Comparison of ENCODE assay signal across 30 mouse cellular contexts in genomic region chr3:135200409-135201303, GRCm38 (mm10). TPM values are rescaled to one million over a fixed set of nuclear protein-coding genes. Genes with fewer than 3 reads are reported as not detected.
DNase-seq lines count a peak whose midpoint lies in the region; ATAC-seq and TF ChIP-seq lines count a peak whose summit lies in the region.
"Had no signal": no experiment of that assay in that cellular context is flagged by ENCODE, and none has a peak within 500 bp of the region (broad histone marks: within the 10 kb centered on the region; RNA-seq: fewer than 3 reads in every experiment).

No protein-coding gene starts in this region.

- 34% methylated on average over 17 of the region's 17 CpGs for WGBS in spleen, adult 2 months
- 83% methylated on average over 17 of the region's 17 CpGs for WGBS in forebrain, embryonic 14.5 days
- WGBS in forebrain, embryonic 12.5 days, result 89% methylated on average over 17 of the region's 17 CpGs

- peak; percentile 64 to 72 for ATAC-seq in hematopoietic stem cell, adult 5-6 weeks (replicated peaks in 1 of 2; ENCODE audit: insufficient read depth in 1 of 2, low FRiP score in 2 of 2, low TSS enrichment in 1 of 2, low read depth in 1 of 2, poor library complexity in 2 of 2, severe bottlenecking in 2 of 2)
- peak; percentile 65 for ATAC-seq in megakaryocyte progenitor cell, adult 5-6 weeks (replicated peaks; ENCODE audit: poor library complexity)
- ATAC-seq in forebrain, embryonic 14.5 days, result no peak
- no peak for ATAC-seq in forebrain, embryonic 12.5 days (ENCODE audit: low FRiP score)
- ATAC-seq: forebrain, embryonic 16.5 days; intestine, postnatal 0 days had no signal

- H3K9me3 ChIP-seq in forebrain, embryonic 14.5 days (replicated peaks; ENCODE audit: control insufficient read depth, low read length), result no peaks in the 10 kb centered on the region
- H3K9me3 ChIP-seq in forebrain, embryonic 12.5 days, result no peaks in the 10 kb centered on the region
- H3K9me3 ChIP-seq: G1E; hindbrain, embryonic 15.5 days; kidney, embryonic 15.5 days; limb, embryonic 15.5 days; lung, embryonic 15.5 days; neural tube, embryonic 13.5 days had no signal

- no peak for TF ChIP-seq POLR2A in spleen, adult 2 months (IDR thresholded peaks at IDR 0.05; ENCODE audit: low read depth, low read length)

- TF ChIP-seq CTCF in spleen, adult 2 months (IDR thresholded peaks at IDR 0.05; ENCODE audit: extremely low read depth, insufficient read depth, insufficient read length, insufficient replicate concordance), result no peak

- DNase-seq in spleen, adult 2 months (ENCODE audit: low read depth in 1 of 2, low spot score in 2 of 2), result no peak
- no peak for DNase-seq in spleen, postnatal 10 days (ENCODE audit: low spot score in 2 of 2)
- peak; percentile 31 for DNase-seq in splenic B cell, adult 2 months (ENCODE audit: low read depth, low spot score)
- DNase-seq in forebrain, embryonic 14.5 days (ENCODE audit: low spot score), result no peak
- no peak for DNase-seq in cerebellum, postnatal 10 days
- DNase-seq: adrenal gland, adult 8-10 months; cerebellum, adult 11-12 months; cerebellum, postnatal 25 days; gastrocnemius, postnatal 25 days; heart, postnatal 4 days; kidney, postnatal 36 days; layer of hippocampus, postnatal 36 days; left cerebral cortex, postnatal 4 days; lung, postnatal 36 days; midbrain, embryonic 14.5 days; right cerebral cortex, adult 18-20 months; right cerebral cortex, postnatal 4 days; thymus, postnatal 25 days had no signal

- peak overlapping the region; percentile 39 for H3K4me3 ChIP-seq in spleen, adult 2 months (ENCODE audit: extremely low read depth, insufficient read depth, insufficient read length)
- no peak overlapping the region for H3K4me3 ChIP-seq in forebrain, embryonic 14.5 days (ENCODE audit: low read depth, low read length)
- H3K4me3 ChIP-seq in forebrain, embryonic 12.5 days (replicated peaks), result no peak overlapping the region
- H3K4me3 ChIP-seq: hindbrain, embryonic 15.5 days; kidney, embryonic 15.5 days; limb, embryonic 15.5 days; lung, embryonic 15.5 days; neural tube, embryonic 13.5 days had no signal

- no peak overlapping the region for H3K27ac ChIP-seq in spleen, adult 2 months (ENCODE audit: insufficient read depth, low read length)
- no peak overlapping the region for H3K27ac ChIP-seq in forebrain, embryonic 14.5 days (ENCODE audit: low read depth, low read length)
- H3K27ac ChIP-seq in forebrain, embryonic 12.5 days, result no peak overlapping the region
- H3K27ac ChIP-seq: hindbrain, embryonic 15.5 days; kidney, embryonic 15.5 days; limb, embryonic 15.5 days; liver, embryonic 14.5 days; lung, embryonic 15.5 days; neural tube, embryonic 13.5 days had no signal

- H3K9ac ChIP-seq in forebrain, embryonic 14.5 days (ENCODE audit: low read length), result no peak overlapping the region
- H3K9ac ChIP-seq in forebrain, embryonic 12.5 days, result no peak overlapping the region
- H3K9ac ChIP-seq: hindbrain, embryonic 15.5 days; kidney, embryonic 15.5 days; limb, embryonic 15.5 days; liver, embryonic 14.5 days; lung, embryonic 15.5 days; neural tube, embryonic 13.5 days had no signal

- H3K4me1 ChIP-seq in spleen, adult 2 months (ENCODE audit: control insufficient read depth, insufficient read depth, insufficient read length), result peaks cover 10% of the 10 kb centered on the region; the same call in 1 of the 2 replicates
- H3K4me1 ChIP-seq in forebrain, embryonic 14.5 days (ENCODE audit: control insufficient read depth, insufficient read depth, low read length), result no peaks in the 10 kb centered on the region
- no peaks in the 10 kb centered on the region for H3K4me1 ChIP-seq in forebrain, embryonic 12.5 days
- H3K4me1 ChIP-seq: hindbrain, embryonic 15.5 days; kidney, embryonic 15.5 days; limb, embryonic 15.5 days; lung, embryonic 15.5 days; neural tube, embryonic 13.5 days had no signal

- H3K27me3 ChIP-seq in spleen, adult 2 months (ENCODE audit: control insufficient read depth, insufficient read depth, low read length), result no peaks in the 10 kb centered on the region
- no peaks in the 10 kb centered on the region for H3K27me3 ChIP-seq in splenic B cell, adult 2 months (ENCODE audit: control insufficient read depth, insufficient read depth, low read length, poor library complexity, severe bottlenecking)
- no peaks in the 10 kb centered on the region for H3K27me3 ChIP-seq in forebrain, embryonic 14.5 days (replicated peaks; ENCODE audit: control insufficient read depth, insufficient read depth, low read length)
- no peaks in the 10 kb centered on the region for H3K27me3 ChIP-seq in forebrain, embryonic 12.5 days
- H3K27me3 ChIP-seq: hindbrain, embryonic 15.5 days; kidney, embryonic 15.5 days; limb, embryonic 15.5 days; lung, embryonic 15.5 days; neural tube, embryonic 13.5 days had no signal

- no peak overlapping the region for H3K4me2 ChIP-seq in forebrain, embryonic 14.5 days (ENCODE audit: low read length)
- H3K4me2 ChIP-seq in forebrain, embryonic 12.5 days, result no peak overlapping the region
- H3K4me2 ChIP-seq: hindbrain, embryonic 15.5 days; kidney, embryonic 15.5 days; limb, embryonic 15.5 days; lung, embryonic 15.5 days; neural tube, embryonic 13.5 days had no signal

- no peaks in the 10 kb centered on the region for H3K36me3 ChIP-seq in spleen, adult 2 months (ENCODE audit: control insufficient read depth, insufficient read depth, low read length)
- H3K36me3 ChIP-seq in splenic B cell, adult 2 months (ENCODE audit: control insufficient read depth, insufficient read depth, low read length, poor library complexity, severe bottlenecking), result no peaks in the 10 kb centered on the region
- H3K36me3 ChIP-seq in forebrain, embryonic 14.5 days (ENCODE audit: control insufficient read depth, insufficient read depth, low read length), result no peaks in the 10 kb centered on the region
- H3K36me3 ChIP-seq in forebrain, embryonic 12.5 days (replicated peaks), result no peaks in the 10 kb centered on the region
- H3K36me3 ChIP-seq: G1E; hindbrain, embryonic 15.5 days; kidney, embryonic 15.5 days; limb, embryonic 15.5 days; lung, embryonic 15.5 days; neural tube, embryonic 13.5 days had no signal

RNA-seq across cellular contexts. Expression of gene Cenpe, which starts 11.7 kb away (rescaled TPM):
- polyA plus RNA-seq in spleen, adult 2 months (2012; rRNA removed), result 1.2 and 2.2 TPM in 2 replicates
- total RNA-seq in hematopoietic stem cell, adult 5-6 weeks (2017), result 46.9 and 57.7 TPM in 2 replicates
- 57.5 and 57.9 TPM in 2 replicates for total RNA-seq in megakaryocyte progenitor cell, adult 5-6 weeks (2015)
- total RNA-seq in megakaryocyte progenitor cell, adult 5-6 weeks (2017), result 56.6 and 77.8 TPM in 2 replicates
- 15.2 and 17.7 TPM in 2 replicates for polyA plus RNA-seq in forebrain, embryonic 14.5 days (2014; fragmentation: Nextera tagmentation; extraction: Ambion mirVana)
- polyA plus RNA-seq in forebrain, embryonic 12.5 days (2016; fragmentation: Nextera tagmentation; extraction: Ambion mirVana), result 43.0 and 45.3 TPM in 2 replicates

Comparison
In these comparisons a context has a peak if more than half of its experiments do, and no peak if none do; other contexts are left out.
1. ATAC-seq: peak in hematopoietic stem cell, adult 5-6 weeks (2 of 2) and megakaryocyte progenitor cell, adult 5-6 weeks (single experiment); none in forebrain, embryonic 14.5 days (single experiment) and forebrain, embryonic 12.5 days (single experiment).